Mouse (Mus musculus): Measurements from ENCODE around the gene Adcy10. TPM values are rescaled to one million over a fixed set of nuclear protein-coding genes. Genes with fewer than 3 reads are reported as not detected.

Adcy10 gene
- 0.11 TPM in 2 replicates for total RNA-seq (2021)
- long read RNA-seq, experiment 1 = 0 reads
- long read RNA-seq, experiment 2 = 0 reads

- DNase-seq = peak; percentile 6
Measured at GRCm38 (mm10) chr1:165484688-165485233, at the start of gene Adcy10. Gene Adcy10, plus strand, starts transcription at chr1:165485183.

DNA sequence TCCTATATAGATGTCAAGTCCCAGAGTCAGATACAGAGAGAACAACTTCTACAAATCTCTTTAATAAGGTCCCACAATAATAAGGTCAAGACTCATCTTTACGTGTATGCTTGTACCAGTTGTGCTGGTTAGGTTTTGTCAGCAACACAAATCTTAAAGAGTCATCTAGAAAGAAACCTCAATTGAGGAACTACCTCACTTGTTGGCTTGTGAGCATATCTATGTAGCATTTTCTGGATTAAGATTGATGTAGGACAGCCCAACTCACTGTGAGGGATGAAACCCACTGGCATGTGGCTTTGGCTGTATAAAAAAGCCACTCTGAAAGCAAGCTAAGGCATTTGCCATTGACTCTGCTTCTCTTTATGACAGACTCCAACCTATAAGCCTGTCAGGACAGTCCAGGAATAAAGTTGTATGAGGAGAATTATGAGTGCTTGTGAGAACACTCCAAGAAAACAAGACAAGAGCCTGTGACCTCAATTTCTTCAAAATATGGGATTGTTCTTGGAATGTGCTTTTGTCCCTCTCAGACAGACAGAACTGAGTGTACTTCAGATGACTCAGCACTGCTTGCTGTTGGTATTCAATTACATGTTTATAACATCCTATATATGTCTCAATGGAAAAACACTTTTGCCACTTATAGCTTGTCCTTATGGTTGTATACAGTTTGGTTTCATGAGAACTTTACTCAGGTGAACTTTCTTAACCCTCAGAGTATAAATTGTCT is 46.5 kb upstream of the Adcy10 start:
- no peak for DNase-seq

DNA sequence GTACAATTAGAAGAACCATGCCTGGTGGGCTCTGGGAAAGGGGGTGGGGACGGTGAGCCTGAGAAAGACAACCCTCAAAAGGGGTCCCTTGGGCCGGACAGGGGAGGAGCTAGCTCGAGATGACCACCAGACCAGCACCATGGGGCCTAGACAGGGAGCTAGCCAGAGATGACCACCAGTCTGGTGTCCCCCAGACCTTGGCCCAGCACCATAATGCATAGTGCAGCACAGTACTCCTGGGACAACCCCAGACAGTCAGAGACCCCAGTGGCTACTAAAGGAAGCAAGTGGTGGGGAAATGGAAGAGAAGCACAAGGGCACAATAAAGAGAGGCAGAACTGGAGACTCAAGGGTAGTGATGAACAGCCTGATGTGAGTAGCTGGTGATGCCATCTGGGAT is 44.2 kb upstream of the Adcy10 start:
- no peak for DNase-seq

- no peak for DNase-seq
Measured at GRCm38 (mm10) chr1:165441201-165441600, 43.8 kb upstream of the Adcy10 start.

GRCm38 (mm10) chr1:165441719-165442118 is 43.3 kb upstream of the Adcy10 start:
- no peak for DNase-seq

GRCm38 (mm10) chr1:165459041-165459502 is 25.9 kb upstream of the Adcy10 start:
- DNase-seq = no peak

DNA sequence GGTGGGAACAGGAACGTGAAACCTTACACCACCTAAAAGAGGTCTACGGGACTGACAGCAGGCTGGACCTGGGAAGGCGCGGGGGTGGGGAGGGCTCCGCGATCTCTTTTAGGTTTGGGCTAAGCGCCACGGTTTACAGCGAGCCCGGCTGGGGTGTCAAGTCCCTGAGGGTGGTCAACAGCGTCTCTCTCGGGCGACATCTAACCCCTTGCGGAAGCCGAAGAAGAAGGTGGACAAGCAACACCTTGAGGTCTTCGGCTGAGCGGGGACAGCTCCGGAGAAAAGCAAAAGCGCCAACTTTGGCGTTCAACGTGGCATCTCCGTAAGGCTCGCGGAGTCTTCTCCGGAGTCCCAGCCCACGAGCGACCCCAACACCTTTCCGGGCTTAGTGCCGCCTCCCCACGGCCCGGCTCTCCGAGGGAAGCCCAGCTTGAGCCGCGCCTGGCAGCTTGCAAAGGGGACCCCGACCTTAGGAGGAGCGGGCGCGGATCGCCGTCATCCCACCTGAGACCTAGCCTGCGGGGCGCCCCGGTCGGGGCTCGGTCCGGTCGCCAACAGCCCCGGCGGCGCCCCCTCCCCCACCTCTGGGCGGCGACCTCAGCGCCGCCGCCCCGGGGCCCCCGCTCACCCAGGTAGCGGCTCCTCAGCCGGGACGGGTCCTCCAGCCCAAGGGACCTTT is 25.3 kb upstream of the Adcy10 start:
- DNase-seq = peak; percentile 73

GRCm38 (mm10) chr1:165460360-165460800 is 24.6 kb upstream of the Adcy10 start, which contains the start of the genes Dcaf6 and Mpc2:
Gene Dcaf6, minus strand, starts transcription at chr1:165460475.
Gene Mpc2, plus strand, starts transcription at chr1:165460637.
- peak; percentile 100 for DNase-seq

GRCm38 (mm10) chr1:165460801-165461377 is 24.1 kb upstream of the Adcy10 start:
- DNase-seq = peak; percentile 100

DNA sequence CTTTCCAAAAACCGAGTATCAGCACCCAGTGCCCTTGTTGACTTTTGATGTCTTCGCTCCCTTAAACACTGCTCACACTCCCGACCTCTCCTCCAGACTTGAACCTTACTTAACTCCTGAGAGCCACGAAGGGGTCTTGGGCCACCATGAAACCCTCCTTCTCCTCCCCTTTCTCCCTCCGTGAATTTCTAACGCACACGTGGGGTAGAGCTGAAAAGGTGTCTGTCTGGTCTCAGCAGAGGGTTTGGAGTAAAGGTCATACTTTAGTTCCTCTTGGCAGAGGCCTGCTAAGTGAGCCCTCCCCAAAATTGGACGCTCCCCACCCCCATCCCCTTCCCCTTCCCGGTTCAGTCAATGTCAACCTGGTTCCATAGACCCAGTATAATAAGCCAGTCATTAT is 23.3 kb upstream of the Adcy10 start:
- peak; percentile 38 for DNase-seq

DNA sequence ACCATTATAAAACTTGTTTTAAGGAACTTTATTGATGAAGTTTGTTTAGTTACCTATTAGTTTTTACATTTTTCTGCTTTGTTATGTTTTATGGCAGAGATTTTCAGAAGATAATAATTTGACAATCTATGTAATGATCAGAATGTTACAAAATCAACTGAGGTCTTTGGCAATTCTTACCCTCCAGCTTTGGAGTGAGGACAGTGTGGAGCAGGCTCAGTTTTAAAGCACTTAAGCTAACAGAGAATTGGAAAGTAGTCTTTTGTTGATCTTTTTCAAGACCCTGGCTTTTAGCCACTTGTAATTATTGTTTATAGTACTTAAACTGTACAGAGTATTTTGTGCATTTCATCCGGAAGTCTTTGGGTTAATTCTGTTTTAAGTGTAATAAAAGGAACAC is 22.1 kb upstream of the Adcy10 start:
- DNase-seq = no peak

DNA sequence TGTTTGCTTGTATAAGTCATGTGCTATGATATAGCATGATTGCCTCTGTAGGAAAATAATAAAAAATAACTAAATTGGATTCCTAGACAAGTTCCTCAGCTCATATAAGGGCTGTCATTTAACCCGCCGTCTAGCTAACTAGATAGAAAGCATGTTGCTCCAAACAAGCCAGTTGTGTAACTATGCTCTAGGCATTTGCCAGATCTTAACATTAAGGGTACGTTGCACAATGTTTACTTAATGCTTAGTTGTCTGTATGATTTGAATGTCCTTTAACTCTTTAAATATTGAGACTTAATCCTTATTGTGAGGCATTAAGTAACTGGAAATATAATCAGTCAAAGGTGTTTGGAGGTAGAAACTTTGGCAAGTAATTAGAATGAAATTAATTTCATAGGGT is 20.4 kb upstream of the Adcy10 start:
- no peak for DNase-seq

DNA sequence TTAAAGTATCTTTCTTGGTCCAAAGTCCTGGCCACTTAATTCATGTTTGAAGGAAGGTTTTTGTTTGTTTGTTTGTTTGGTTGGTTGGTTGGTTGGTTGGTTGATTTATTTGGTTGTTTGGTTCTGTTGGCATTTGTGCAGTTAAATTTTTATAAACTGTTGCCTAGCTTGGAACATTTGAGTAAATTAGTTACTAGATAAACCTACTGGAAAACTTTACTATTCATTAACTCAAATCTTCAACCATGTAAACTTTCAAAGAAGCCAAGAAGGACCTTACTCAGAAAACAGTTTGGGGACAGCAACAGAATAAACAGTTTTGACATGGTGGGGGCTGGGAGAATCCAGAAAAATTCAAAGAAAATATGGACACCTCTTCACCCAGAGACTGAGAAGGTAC is 16.0 kb upstream of the Adcy10 start:
- DNase-seq = no peak

DNA sequence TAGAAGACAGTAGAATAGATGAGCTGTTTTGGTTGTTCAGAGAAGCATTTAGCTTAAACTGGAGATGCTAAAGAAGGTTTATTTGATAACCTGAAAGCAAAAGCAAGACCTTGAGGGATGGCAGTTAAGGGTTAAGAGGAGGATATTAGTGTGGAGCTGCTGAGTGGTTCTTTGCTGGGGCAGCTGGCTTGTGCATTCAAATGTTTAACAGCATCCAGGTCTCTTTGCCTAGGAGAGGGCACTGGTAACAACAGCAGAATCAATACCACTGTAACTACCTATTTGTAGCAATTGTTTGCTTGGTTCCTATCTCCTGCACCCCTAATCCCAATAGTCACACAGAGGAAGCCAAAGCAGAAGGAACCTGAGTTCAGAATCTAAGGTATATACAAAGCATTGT is 15.3 kb upstream of the Adcy10 start:
- no peak for DNase-seq

DNA sequence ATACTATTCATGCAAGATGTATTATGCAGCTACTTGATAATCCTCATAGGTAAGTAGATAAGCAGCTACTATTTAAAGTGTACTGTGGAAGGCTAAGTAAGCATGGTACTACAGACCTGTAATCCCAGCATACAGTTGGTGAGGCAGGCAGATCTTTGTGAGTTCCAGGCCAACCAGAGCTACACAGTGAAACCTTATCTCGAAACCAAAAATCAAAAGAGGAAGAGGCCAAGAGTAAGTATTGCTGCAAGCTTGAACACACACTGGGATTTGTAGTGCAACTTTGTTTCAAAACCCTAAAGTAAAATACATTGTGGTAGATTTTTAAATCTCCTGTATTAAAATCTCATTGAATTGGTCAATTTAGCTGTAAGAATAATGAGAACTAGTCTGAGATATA is 13.5 kb upstream of the Adcy10 start:
- no peak for DNase-seq

DNA sequence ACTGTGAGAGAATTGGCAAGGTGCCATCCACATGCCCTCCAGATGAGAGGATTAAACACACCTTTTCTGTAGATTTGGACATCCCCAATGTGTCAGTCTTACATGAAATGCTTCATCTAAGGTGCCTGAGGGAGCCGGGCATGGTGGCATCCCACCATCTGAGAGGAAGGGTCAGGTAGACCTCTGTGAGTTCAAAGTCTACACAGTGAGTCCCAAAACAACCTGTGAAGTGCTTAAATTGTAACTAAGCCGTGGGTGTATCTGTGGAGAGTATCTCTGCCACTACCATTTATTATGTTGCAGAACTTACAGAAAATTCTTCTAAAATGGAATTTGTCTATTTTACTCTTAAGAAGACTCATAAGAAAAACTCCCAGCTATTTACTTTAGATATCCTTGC is 1.1 kb downstream of the Adcy10 start:
- DNase-seq = no peak

DNA sequence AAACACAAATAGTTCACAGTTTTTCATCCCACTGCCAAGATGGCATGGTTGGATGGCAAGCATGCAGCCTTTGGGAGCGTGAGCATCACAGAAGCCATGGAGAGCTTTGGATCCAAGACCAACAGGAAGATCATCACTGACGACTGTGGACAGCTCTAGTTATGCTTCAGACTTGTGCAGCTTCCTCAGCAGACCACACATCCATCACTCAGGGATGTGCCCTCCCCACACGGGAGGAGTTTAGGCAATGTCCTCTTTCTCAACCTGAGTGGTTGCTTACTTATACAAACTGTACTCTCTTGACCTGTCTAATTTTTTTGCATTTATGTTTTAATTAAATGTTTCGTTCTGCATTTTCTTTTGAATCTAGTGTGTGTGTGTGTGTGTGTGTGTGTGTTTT is 4.2 kb downstream of the Adcy10 start:
- DNase-seq = no peak

GRCm38 (mm10) chr1:165498856-165499255 is 13.9 kb downstream of the Adcy10 start:
- DNase-seq = no peak

DNA sequence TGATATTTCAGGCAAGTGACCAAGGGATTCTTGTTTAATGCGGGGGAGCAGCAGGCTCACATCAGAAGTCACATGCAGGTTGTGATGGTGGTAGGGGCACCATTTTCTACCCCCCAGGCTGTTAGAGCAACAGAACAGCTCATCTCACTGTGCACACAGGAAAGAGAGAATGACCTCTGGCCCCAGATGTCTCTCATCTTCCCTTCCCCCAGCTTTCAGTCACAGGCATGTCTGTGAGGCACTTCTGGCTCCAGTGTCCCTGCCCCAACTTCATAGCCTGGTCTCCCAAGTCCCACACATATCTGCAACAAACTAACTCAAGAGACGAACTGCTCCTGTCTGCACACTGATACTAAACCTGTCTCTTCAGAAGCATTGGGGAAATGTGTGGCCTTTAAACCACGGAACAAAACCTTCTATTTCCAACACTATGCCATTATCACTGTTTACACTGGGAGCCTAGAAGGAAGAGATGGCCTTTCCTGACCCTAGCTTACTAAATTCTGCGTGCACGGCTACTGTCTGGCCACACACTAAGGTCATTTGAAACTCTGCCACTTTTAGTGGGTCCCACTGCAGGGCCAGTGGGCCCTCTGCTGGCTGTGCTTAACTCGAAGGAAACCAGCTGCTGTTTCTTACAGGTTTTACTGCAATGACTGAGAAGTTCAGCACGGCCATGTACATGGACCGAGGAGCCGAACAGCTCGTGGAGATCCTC is 18.5 kb downstream of the Adcy10 start:
- DNase-seq = peak; percentile 71

DNA sequence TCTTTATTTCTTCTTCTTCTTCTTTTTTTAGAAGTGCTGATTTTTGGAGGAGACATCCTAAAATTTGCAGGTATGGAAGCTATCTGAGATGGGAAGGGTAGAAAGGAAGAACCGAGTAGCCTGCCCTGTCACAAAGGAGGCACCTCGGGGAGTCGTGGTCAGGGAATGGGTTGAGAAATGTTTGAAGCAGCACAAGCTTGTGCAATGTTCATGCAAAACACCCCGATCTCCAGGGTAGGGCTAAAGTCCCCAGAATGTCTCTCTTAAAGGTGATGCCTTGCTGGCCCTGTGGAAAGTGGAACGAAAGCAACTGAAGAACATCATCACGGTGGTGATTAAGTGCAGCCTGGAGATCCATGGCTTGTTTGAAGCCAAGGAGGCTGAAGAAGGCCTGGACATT is 21.3 kb downstream of the Adcy10 start:
- DNase-seq = peak; percentile 7

DNA sequence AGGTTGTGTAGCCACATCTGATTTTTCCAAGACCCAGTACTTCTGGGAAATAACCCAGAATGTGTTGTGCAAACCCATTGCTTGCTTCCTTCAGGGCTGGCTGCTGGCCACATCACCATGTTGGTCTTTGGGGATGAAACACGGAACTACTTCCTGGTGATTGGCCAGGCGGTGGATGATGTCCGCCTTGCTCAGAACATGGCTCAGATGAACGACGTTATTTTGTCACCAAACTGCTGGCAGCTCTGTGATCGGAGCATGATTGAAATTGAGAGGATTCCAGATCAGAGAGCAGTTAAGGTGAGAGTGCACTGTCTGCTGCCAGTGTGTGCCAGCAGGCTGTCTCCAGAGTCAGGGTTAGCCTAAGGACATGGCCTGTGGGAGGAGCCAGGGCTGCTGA is 25.2 kb downstream of the Adcy10 start:
- DNase-seq = peak; percentile 75

GRCm38 (mm10) chr1:165520716-165521115 is 35.7 kb downstream of the Adcy10 start:
- no peak for DNase-seq

Data from adrenal gland, postnatal 14 days (tissue).